In the genomic region with DNA sequence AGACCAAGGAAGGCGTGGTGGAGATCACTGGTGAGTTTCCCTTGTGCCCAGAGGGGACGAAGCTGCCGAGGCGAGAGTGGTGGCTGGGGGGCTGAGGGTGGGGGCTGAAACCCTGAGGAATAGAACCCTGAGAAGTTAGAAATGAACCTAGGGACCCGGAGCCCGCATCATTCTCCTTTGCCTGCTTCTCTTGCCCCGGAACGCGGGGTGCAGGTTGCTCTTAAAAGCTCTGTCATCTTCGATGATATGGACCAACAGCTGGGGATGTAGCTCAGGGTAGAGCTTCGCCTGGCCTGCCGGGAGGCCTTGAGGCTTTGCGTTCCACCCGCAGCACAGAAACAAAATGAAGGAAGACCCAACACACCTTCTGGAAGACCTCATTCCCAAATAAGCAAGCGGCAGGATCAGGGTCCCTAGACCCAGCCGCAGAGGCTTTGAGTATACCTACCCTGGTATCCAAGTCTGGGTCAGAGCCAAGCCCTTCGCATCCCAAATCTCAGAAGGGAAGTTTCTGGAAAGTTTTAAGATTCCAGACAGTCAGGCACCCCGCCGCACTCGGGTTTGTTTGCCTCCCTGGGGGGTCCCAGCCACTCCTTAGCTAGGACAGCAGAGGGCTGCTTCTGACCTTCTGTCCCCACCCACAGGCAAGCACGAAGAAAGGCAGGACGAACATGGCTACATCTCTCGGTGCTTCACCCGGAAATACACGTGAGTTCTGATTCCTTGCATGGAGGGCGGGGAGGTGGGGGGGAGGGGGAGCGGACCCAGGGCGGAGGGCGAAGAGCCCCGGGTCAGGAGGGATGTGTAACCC, we compare ENCODE assay signal across 8 mouse cellular contexts. TPM values are rescaled to one million over a fixed set of nuclear protein-coding genes. Genes with fewer than 3 reads are reported as not detected.
DNase-seq lines count a peak whose midpoint lies in the region; ATAC-seq and TF ChIP-seq lines count a peak whose summit lies in the region.

No protein-coding gene starts in this region.

- no peak for DNase-seq in forebrain, embryonic 10.5 days (ENCODE audit: extremely low spot score, low spot score)
- no peak for DNase-seq in forebrain, embryonic 11.5 days (ENCODE audit: low spot score)
- no peak for DNase-seq in B cell, adult 2 months
- no peak for DNase-seq in spleen, adult 18-20 months

- H3K4me3 ChIP-seq in forebrain, embryonic 10.5 days: peak overlapping the region; percentile 34
- no peak overlapping the region for H3K4me3 ChIP-seq in forebrain, embryonic 11.5 days (ENCODE audit: low read depth, low read length)
- no peak overlapping the region; the same call in 1 of the 2 replicates for H3K4me3 ChIP-seq in forebrain, embryonic 13.5 days
- peak overlapping the region; percentile 24 for H3K4me3 ChIP-seq in intestine, postnatal 0 days (ENCODE audit: low read depth, low read length)
- no peak overlapping the region for H3K4me3 ChIP-seq in midbrain, embryonic 16.5 days (ENCODE audit: low read depth, low read length)

- 7% methylated on average over 28 of the region's 30 CpGs for WGBS in forebrain, embryonic 10.5 days
- WGBS in forebrain, embryonic 11.5 days: 6% methylated on average over 28 of the region's 30 CpGs
- 5% methylated on average over 29 of the region's 30 CpGs for WGBS in forebrain, embryonic 13.5 days
- 3% methylated on average over 28 of the region's 30 CpGs for WGBS in intestine, postnatal 0 days
- 4% methylated on average over 28 of the region's 30 CpGs for WGBS in midbrain, embryonic 16.5 days

- no peak overlapping the region for H3K9ac ChIP-seq in forebrain, embryonic 11.5 days (ENCODE audit: low read length)
- no peak overlapping the region for H3K9ac ChIP-seq in forebrain, embryonic 13.5 days
- no peak overlapping the region for H3K9ac ChIP-seq in intestine, postnatal 0 days (ENCODE audit: low read depth, low read length)
- no peak overlapping the region for H3K9ac ChIP-seq in midbrain, embryonic 16.5 days (ENCODE audit: low read depth, low read length)

- no peak for ATAC-seq in forebrain, embryonic 11.5 days (replicated peaks; ENCODE audit: low FRiP score)
- no peak for ATAC-seq in forebrain, embryonic 13.5 days
- ATAC-seq in intestine, postnatal 0 days: no peak
- no peak for ATAC-seq in midbrain, embryonic 16.5 days
- ATAC-seq in inflammation-experienced regulatory T-cells, adult 6 months: no peak

- H3K27ac ChIP-seq in forebrain, embryonic 10.5 days: no peak overlapping the region
- no peak overlapping the region for H3K27ac ChIP-seq in forebrain, embryonic 11.5 days (ENCODE audit: low read depth, low read length)
- no peak overlapping the region for H3K27ac ChIP-seq in forebrain, embryonic 13.5 days
- H3K27ac ChIP-seq in intestine, postnatal 0 days (ENCODE audit: low read depth, low read length): no peak overlapping the region
- H3K27ac ChIP-seq in midbrain, embryonic 16.5 days (ENCODE audit: low read length): no peak overlapping the region

- H3K27me3 ChIP-seq in forebrain, embryonic 10.5 days (ENCODE audit: poor library complexity, severe bottlenecking): peaks cover 82% of the 10 kb centered on the region
- peaks cover 21% of the 10 kb centered on the region for H3K27me3 ChIP-seq in forebrain, embryonic 11.5 days (ENCODE audit: control insufficient read depth, insufficient read depth, low read length)
- peaks cover 50% of the 10 kb centered on the region for H3K27me3 ChIP-seq in forebrain, embryonic 13.5 days
- peaks cover 19% of the 10 kb centered on the region; the same call in 1 of the 2 replicates for H3K27me3 ChIP-seq in intestine, postnatal 0 days (replicated peaks; ENCODE audit: control insufficient read depth, insufficient read depth, low read length)
- peaks cover 20% of the 10 kb centered on the region for H3K27me3 ChIP-seq in midbrain, embryonic 16.5 days (ENCODE audit: control insufficient read depth, insufficient read depth, low read depth, low read length)

- no peaks in the 10 kb centered on the region for H3K36me3 ChIP-seq in forebrain, embryonic 10.5 days (replicated peaks)
- no peaks in the 10 kb centered on the region for H3K36me3 ChIP-seq in forebrain, embryonic 11.5 days (ENCODE audit: control insufficient read depth, insufficient read depth, low read length)
- no peaks in the 10 kb centered on the region for H3K36me3 ChIP-seq in forebrain, embryonic 13.5 days (ENCODE audit: poor library complexity, severe bottlenecking)
- H3K36me3 ChIP-seq in intestine, postnatal 0 days (ENCODE audit: control insufficient read depth, insufficient read depth): no peaks in the 10 kb centered on the region
- no peaks in the 10 kb centered on the region for H3K36me3 ChIP-seq in midbrain, embryonic 16.5 days (ENCODE audit: control insufficient read depth, insufficient read depth, low read length)

- H3K9me3 ChIP-seq in forebrain, embryonic 10.5 days: no peaks in the 10 kb centered on the region
- H3K9me3 ChIP-seq in forebrain, embryonic 11.5 days (ENCODE audit: control insufficient read depth, low read length): no peaks in the 10 kb centered on the region
- H3K9me3 ChIP-seq in forebrain, embryonic 13.5 days (replicated peaks): no peaks in the 10 kb centered on the region
- H3K9me3 ChIP-seq in intestine, postnatal 0 days (ENCODE audit: control insufficient read depth): no peaks in the 10 kb centered on the region
- no peaks in the 10 kb centered on the region for H3K9me3 ChIP-seq in midbrain, embryonic 16.5 days (replicated peaks; ENCODE audit: control insufficient read depth, low read length, poor library complexity, severe bottlenecking)

- no peak for TF ChIP-seq CTCF in intestine, postnatal 0 days (IDR thresholded peaks at IDR 0.05; ENCODE audit: low read depth)

- peaks cover 16% of the 10 kb centered on the region for H3K4me1 ChIP-seq in forebrain, embryonic 10.5 days
- H3K4me1 ChIP-seq in forebrain, embryonic 11.5 days (replicated peaks; ENCODE audit: control insufficient read depth, insufficient read depth, low read length): peaks cover 4% of the 10 kb centered on the region; the same call in 1 of the 2 replicates
- H3K4me1 ChIP-seq in forebrain, embryonic 13.5 days: 0 out of 2 replicates have a peak, but pooled peaks cover 8% of the 10 kb centered on the region
- H3K4me1 ChIP-seq in intestine, postnatal 0 days (replicated peaks; ENCODE audit: control insufficient read depth, insufficient read depth, low read length): no peaks in the 10 kb centered on the region
- H3K4me1 ChIP-seq in midbrain, embryonic 16.5 days (ENCODE audit: control insufficient read depth, insufficient read depth, low read length): no peaks in the 10 kb centered on the region

- H3K4me2 ChIP-seq in forebrain, embryonic 11.5 days (ENCODE audit: low read depth, low read length, severe bottlenecking): no peak overlapping the region
- peak overlapping the region; percentile 27 for H3K4me2 ChIP-seq in forebrain, embryonic 13.5 days
- peak overlapping the region; percentile 49 for H3K4me2 ChIP-seq in intestine, postnatal 0 days (replicated peaks; ENCODE audit: low read depth)
- peak overlapping the region; percentile 25; the same call in 1 of the 2 replicates for H3K4me2 ChIP-seq in midbrain, embryonic 16.5 days (ENCODE audit: low read length)

RNA-seq across cellular contexts. Expression of a gene that starts 0.9 kb away (rescaled TPM):
- polyA plus RNA-seq in forebrain, embryonic 10.5 days (2016; fragmentation: Nextera tagmentation; extraction: Ambion mirVana): 7.2 and 7.6 TPM in 2 replicates
- polyA plus RNA-seq in forebrain, embryonic 11.5 days (2014; fragmentation: Nextera tagmentation; extraction: Ambion mirVana): 11.4 and 11.8 TPM in 2 replicates
- 3.9 and 4.3 TPM in 2 replicates for polyA plus RNA-seq in forebrain, embryonic 13.5 days (2015; fragmentation: Nextera tagmentation; extraction: Ambion mirVana)
- polyA plus RNA-seq in intestine, postnatal 0 days (2015; fragmentation: Nextera tagmentation; extraction: Ambion mirVana): 107 and 120 TPM in 2 replicates
- 9.6 and 10.1 TPM in 2 replicates for polyA plus RNA-seq in midbrain, embryonic 16.5 days (2015; fragmentation: Nextera tagmentation; extraction: Ambion mirVana)
- under 1 TPM in 1 of 3 experiments, not detected in 2; 0.82 TPM for polyA plus RNA-seq in inflammation-experienced regulatory T-cells, adult 6 months (2017; shearing (Covaris generic))

RNA-seq across cellular contexts. Expression of a gene that starts 45.8 kb away (rescaled TPM):
- 264 and 283 TPM in 2 replicates for polyA plus RNA-seq in forebrain, embryonic 10.5 days (2016; fragmentation: Nextera tagmentation; extraction: Ambion mirVana)
- polyA plus RNA-seq in forebrain, embryonic 11.5 days (2014; fragmentation: Nextera tagmentation; extraction: Ambion mirVana): 147 and 161 TPM in 2 replicates
- polyA plus RNA-seq in forebrain, embryonic 13.5 days (2015; fragmentation: Nextera tagmentation; extraction: Ambion mirVana): 424 and 485 TPM in 2 replicates
- 57.1 and 61.8 TPM in 2 replicates for polyA plus RNA-seq in intestine, postnatal 0 days (2015; fragmentation: Nextera tagmentation; extraction: Ambion mirVana)
- polyA plus RNA-seq in midbrain, embryonic 16.5 days (2015; fragmentation: Nextera tagmentation; extraction: Ambion mirVana): 1,035 and 1,054 TPM in 2 replicates
- 10 to 100 TPM; 29.8 to 46.2 (median 37.0) TPM for polyA plus RNA-seq in inflammation-experienced regulatory T-cells, adult 6 months (2017; shearing (Covaris generic))

Comparison
In these comparisons a context has a peak if more than half of its experiments do, and no peak if none do; other contexts are left out.
1. H3K4me3 ChIP-seq: peak in forebrain, embryonic 10.5 days (single experiment) and intestine, postnatal 0 days (single experiment); none in forebrain, embryonic 11.5 days (single experiment), forebrain, embryonic 13.5 days (single experiment) and midbrain, embryonic 16.5 days (single experiment).